Mouse (Mus musculus): ENCODE results near the gene Atp8b4.

GRCm38 (mm10) chr2:126339516-126339915 is 161.0 kb downstream of the Atp8b4 start:
- TF ChIP-seq EP300 (IDR thresholded peaks at IDR 0.05; ENCODE audit: low read depth) = no peak
- TF ChIP-seq CTCF (IDR thresholded peaks at IDR 0.05; ENCODE audit: low read depth) = no peak

Data from liver, postnatal 0 days (tissue).